Mouse (Mus musculus): Measurements from ENCODE around the gene Cog5. TPM values are rescaled to one million over a fixed set of nuclear protein-coding genes. Genes with fewer than 3 reads are reported as not detected.
A peak's percentile ranks its signal among the peaks of the same experiment; 100 is the strongest.

Gene Cog5
- total and polyA plus RNA-seq, 3 experiments: 34.8 to 42.7 (median 39.3) TPM

GRCm38 (mm10) chr12:31966405-31966804, 311.7 kb downstream of the Cog5 start:
- H3K4me3 ChIP-seq (replicated peaks in 1 of 3; ENCODE audit: low read depth in 2 of 3, low read length in 2 of 3, poor library complexity in 1 of 3): no peak overlapping the region
- H3K36me3 ChIP-seq (replicated peaks in 1 of 2; ENCODE audit: control insufficient read depth in 1 of 2, insufficient read depth in 1 of 2, low read length in 1 of 2): no peaks in the 10 kb centered on the region
- H3K27me3 ChIP-seq (replicated peaks): no peaks in the 10 kb centered on the region
- H3K4me1 ChIP-seq (ENCODE audit: control insufficient read depth in 1 of 2, insufficient read depth in 2 of 2): no peaks in the 10 kb centered on the region
- H3K9ac ChIP-seq (ENCODE audit: insufficient read depth, low read depth): no peak overlapping the region
- H3K27ac ChIP-seq (ENCODE audit: insufficient read depth, low read depth): no peak overlapping the region
- H3K9me3 ChIP-seq (replicated peaks; ENCODE audit: low read length): no peaks in the 10 kb centered on the region
- H3K79me2 ChIP-seq (replicated peaks; ENCODE audit: control insufficient read depth, extremely low read depth, insufficient read depth, poor library complexity, severe bottlenecking): no peaks in the 10 kb centered on the region
- TF ChIP-seq MAZ (IDR thresholded peaks at IDR 0.05; ENCODE audit: low read depth, low read length) (no peak), CTCF (conservative IDR thresholded peaks at IDR 0.05 in 1 of 2, IDR thresholded peaks at IDR 0.05 in 1 of 2; ENCODE audit: low read depth in 2 of 2, low read length in 2 of 2) (no peak), NRF1 (IDR thresholded peaks at IDR 0.05; ENCODE audit: low read depth, low read length) (no peak), JUND (conservative IDR thresholded peaks at IDR 0.05; ENCODE audit: low read depth, low read length) (no peak), EP300 (IDR thresholded peaks at IDR 0.05; ENCODE audit: low read length) (no peak), CHD1 (IDR thresholded peaks at IDR 0.05; ENCODE audit: low read depth, low read length) (no peak), TCF12 (IDR thresholded peaks at IDR 0.05; ENCODE audit: low read depth, low read length) (no peak), ELF1 (IDR thresholded peaks at IDR 0.05; ENCODE audit: low read depth, low read length) (no peak)
- DNase-seq (ENCODE audit: extremely low read depth): no peak
- dilution Hi-C loops (cut with MboI; ENCODE audit: extremely low pct_ligation_motif_present, extremely low pct_unique_long_range_greater_than_20kb, low sequenced_read_pairs) (no loop called here), in situ Hi-C loops (cut with MboI; ENCODE audit: low pct_ligation_motif_present, low pct_unique_long_range_greater_than_20kb, low sequenced_read_pairs) (no loop called here)
- no peak overlapping the region for H3K4me2 ChIP-seq (ENCODE audit: insufficient read depth, low read depth, poor library complexity, severe bottlenecking)

- in situ Hi-C loops (cut with MboI; ENCODE audit: low pct_ligation_motif_present, low pct_unique_long_range_greater_than_20kb, low sequenced_read_pairs): no loop called here
- no peaks in the 10 kb centered on the region for H3K4me1 ChIP-seq (ENCODE audit: control insufficient read depth in 1 of 2, insufficient read depth in 2 of 2)
Measured at GRCm38 (mm10) chr12:31967536-31967935, 312.9 kb downstream of the Cog5 start.

GRCm38 (mm10) chr12:31969111-31969510, 314.4 kb downstream of the Cog5 start:
- Histone ChIP-seq H3K4me1 (ENCODE audit: control insufficient read depth in 1 of 2, insufficient read depth in 2 of 2) (peaks cover 3 to 14% of the 10 kb centered on the region in 2 experiments; a peak in 3 of 4 replicates), H3K9me3 (replicated peaks; ENCODE audit: low read length) (no peaks in the 10 kb centered on the region), H3K9ac (ENCODE audit: insufficient read depth, low read depth) (no peak overlapping the region), H3K79me2 (replicated peaks; ENCODE audit: control insufficient read depth, extremely low read depth, insufficient read depth, poor library complexity, severe bottlenecking) (no peaks in the 10 kb centered on the region), H3K27me3 (replicated peaks) (no peaks in the 10 kb centered on the region), H3K4me3 (replicated peaks in 1 of 3; ENCODE audit: low read depth in 2 of 3, low read length in 2 of 3, poor library complexity in 1 of 3) (no peak overlapping the region), H3K36me3 (replicated peaks in 1 of 2; ENCODE audit: control insufficient read depth in 1 of 2, insufficient read depth in 1 of 2, low read length in 1 of 2) (no peaks in the 10 kb centered on the region), H3K27ac (ENCODE audit: insufficient read depth, low read depth) (no peak overlapping the region), H3K4me2 (ENCODE audit: insufficient read depth, low read depth, poor library complexity, severe bottlenecking) (no peak overlapping the region)
- in situ Hi-C loops (cut with MboI; ENCODE audit: low pct_ligation_motif_present, low pct_unique_long_range_greater_than_20kb, low sequenced_read_pairs): no loop called here
- no peak for DNase-seq (ENCODE audit: extremely low read depth)
- dilution Hi-C loops (cut with MboI; ENCODE audit: extremely low pct_ligation_motif_present, extremely low pct_unique_long_range_greater_than_20kb, low sequenced_read_pairs): no loop called here
- TF ChIP-seq KAT2A (IDR thresholded peaks at IDR 0.05; ENCODE audit: insufficient replicate concordance, low read length): no peak
- no peak for TF ChIP-seq ETS1 (conservative IDR thresholded peaks at IDR 0.05; ENCODE audit: low read depth, low read length)
- no peak for TF ChIP-seq IRF4 (IDR thresholded peaks at IDR 0.05; ENCODE audit: low read depth, low read length)
- no peak for TF ChIP-seq POLR2AphosphoS2 (IDR thresholded peaks at IDR 0.05; ENCODE audit: low read depth, low read length)
- no peak for TF ChIP-seq RAD21 (IDR thresholded peaks at IDR 0.05; ENCODE audit: low read depth, low read length)
- no peak for TF ChIP-seq NELFE (IDR thresholded peaks at IDR 0.05; ENCODE audit: low read depth, low read length)
- no peak for TF ChIP-seq TBP (conservative IDR thresholded peaks at IDR 0.05; ENCODE audit: low read depth, low read length)
- no peak for TF ChIP-seq MYC (IDR thresholded peaks at IDR 0.05; ENCODE audit: low read depth, low read length)
- no peak for TF ChIP-seq USF2 (conservative IDR thresholded peaks at IDR 0.05; ENCODE audit: low read depth, low read length)
- no peak for TF ChIP-seq E2F4 (IDR thresholded peaks at IDR 0.05; ENCODE audit: insufficient replicate concordance, low read depth, low read length)
- TF ChIP-seq GABPA (IDR thresholded peaks at IDR 0.05; ENCODE audit: insufficient replicate concordance, low read depth, low read length): no peak
- TF ChIP-seq ZC3H11A (IDR thresholded peaks at IDR 0.05; ENCODE audit: low read depth, low read length): no peak
- TF ChIP-seq CHD1 (IDR thresholded peaks at IDR 0.05; ENCODE audit: low read depth, low read length): no peak

More at GRCm38 (mm10) chr12:31967536-31967935, 312.9 kb downstream of the Cog5 start:
- Histone ChIP-seq H3K27ac (ENCODE audit: insufficient read depth, low read depth) (no peak overlapping the region), H3K4me2 (ENCODE audit: insufficient read depth, low read depth, poor library complexity, severe bottlenecking) (no peak overlapping the region), H3K36me3 (replicated peaks in 1 of 2; ENCODE audit: control insufficient read depth in 1 of 2, insufficient read depth in 1 of 2, low read length in 1 of 2) (no peaks in the 10 kb centered on the region), H3K9ac (ENCODE audit: insufficient read depth, low read depth) (no peak overlapping the region), H3K4me3 (replicated peaks in 1 of 3; ENCODE audit: low read depth in 2 of 3, low read length in 2 of 3, poor library complexity in 1 of 3) (no peak overlapping the region), H3K9me3 (replicated peaks; ENCODE audit: low read length) (no peaks in the 10 kb centered on the region), H3K79me2 (replicated peaks; ENCODE audit: control insufficient read depth, extremely low read depth, insufficient read depth, poor library complexity, severe bottlenecking) (no peaks in the 10 kb centered on the region), H3K27me3 (replicated peaks) (no peaks in the 10 kb centered on the region)
- dilution Hi-C loops (cut with MboI; ENCODE audit: extremely low pct_ligation_motif_present, extremely low pct_unique_long_range_greater_than_20kb, low sequenced_read_pairs): no loop called here
- no peak for TF ChIP-seq CHD2 (IDR thresholded peaks at IDR 0.05; ENCODE audit: low read length)
- no peak for TF ChIP-seq MAZ (IDR thresholded peaks at IDR 0.05; ENCODE audit: low read depth, low read length)
- TF ChIP-seq NELFE (IDR thresholded peaks at IDR 0.05; ENCODE audit: low read depth, low read length): peak; percentile 73; the same call in 1 of the 2 replicates
- TF ChIP-seq MAFK (IDR thresholded peaks at IDR 0.05; ENCODE audit: insufficient replicate concordance, low read length): no peak
- peak; percentile 60; the same call in 1 of the 2 replicates for TF ChIP-seq JUND (conservative IDR thresholded peaks at IDR 0.05; ENCODE audit: low read depth, low read length)
- peak; percentile 80 for TF ChIP-seq IRF4 (IDR thresholded peaks at IDR 0.05; ENCODE audit: low read depth, low read length)
- TF ChIP-seq ZNF384 (IDR thresholded peaks at IDR 0.05; ENCODE audit: low read depth, low read length): peak; percentile 80
- TF ChIP-seq MEF2A (IDR thresholded peaks at IDR 0.05; ENCODE audit: borderline replicate concordance, low read depth, low read length): no peak
- TF ChIP-seq ZC3H11A (IDR thresholded peaks at IDR 0.05; ENCODE audit: low read depth, low read length): peak; percentile 100
- peak; percentile 60 to 100 for TF ChIP-seq CTCF (conservative IDR thresholded peaks at IDR 0.05 in 1 of 2, IDR thresholded peaks at IDR 0.05 in 1 of 2; ENCODE audit: low read depth in 2 of 2, low read length in 2 of 2)
- TF ChIP-seq SMC3 (IDR thresholded peaks at IDR 0.05; ENCODE audit: low read depth, low read length): peak; percentile 100
- DNase-seq (ENCODE audit: extremely low read depth): peak; percentile 64

Data from CH12.LX (cell line).